Mouse (Mus musculus) liver, adult (tissue): ENCODE results near the gene Gm42957.
A peak's percentile ranks its signal among the peaks of the same experiment; 100 is the strongest.

Source experiments
- GATA4 ChIP-seq: IDR thresholded peaks from 2 replicates; pipeline ENCODE4 v1.6.1; 2014; ENCODE audit warnings: mild to moderate bottlenecking, low read length; ENCODE audit not compliant: insufficient replicate concordance

Gene Gm42957

GRCm38 (mm10) chr3:96601941-96602703 lies 33.2 kb upstream of the Gm42957 start:
- no peak for TF ChIP-seq GATA4

- no peak for TF ChIP-seq GATA4
Observed at GRCm38 (mm10) chr3:96602704-96603084, 32.6 kb upstream of the Gm42957 start.

GRCm38 (mm10) chr3:96603311-96603710 lies 32.0 kb upstream of the Gm42957 start:
- no peak for TF ChIP-seq GATA4

- no peak for TF ChIP-seq GATA4
Observed at GRCm38 (mm10) chr3:96606618-96607017, 28.7 kb upstream of the Gm42957 start.

- TF ChIP-seq GATA4 = no peak
Observed at GRCm38 (mm10) chr3:96617941-96618340, 17.3 kb upstream of the Gm42957 start.

- no peak for TF ChIP-seq GATA4
Observed at GRCm38 (mm10) chr3:96623201-96623600, 12.1 kb upstream of the Gm42957 start.

- TF ChIP-seq GATA4 = 0 out of 2 replicates have a peak, but pooled peaks have one; percentile 10
Observed at GRCm38 (mm10) chr3:96629729-96630600, 5.3 kb upstream of the Gm42957 start, which contains the start of gene Rbm8a. Rbm8a (plus strand) TSS chr3:96629933.

- TF ChIP-seq GATA4 = no peak
Observed at GRCm38 (mm10) chr3:96632058-96632457, 3.2 kb upstream of the Gm42957 start.

GRCm38 (mm10) chr3:96634015-96634414 lies 1.3 kb upstream of the Gm42957 start:
- TF ChIP-seq GATA4 = no peak

GRCm38 (mm10) chr3:96635906-96636305 lies 632 bp downstream of the Gm42957 start:
- no peak for TF ChIP-seq GATA4

GRCm38 (mm10) chr3:96636448-96636847 lies 1.2 kb downstream of the Gm42957 start:
- no peak for TF ChIP-seq GATA4

- no peak for TF ChIP-seq GATA4
Observed at GRCm38 (mm10) chr3:96639219-96639618, 3.9 kb downstream of the Gm42957 start.

GRCm38 (mm10) chr3:96645018-96645649 lies 9.9 kb downstream of the Gm42957 start, which contains the start of gene Itga10:
Itga10 (plus strand) TSS chr3:96645584.
- TF ChIP-seq GATA4 = no peak

GRCm38 (mm10) chr3:96647365-96647764 lies 12.1 kb downstream of the Gm42957 start:
- TF ChIP-seq GATA4 = no peak

GRCm38 (mm10) chr3:96660901-96661300 lies 25.6 kb downstream of the Gm42957 start:
- TF ChIP-seq GATA4 = no peak
